ENCODE assay signal across 8 mouse cellular contexts in the genomic region with DNA sequence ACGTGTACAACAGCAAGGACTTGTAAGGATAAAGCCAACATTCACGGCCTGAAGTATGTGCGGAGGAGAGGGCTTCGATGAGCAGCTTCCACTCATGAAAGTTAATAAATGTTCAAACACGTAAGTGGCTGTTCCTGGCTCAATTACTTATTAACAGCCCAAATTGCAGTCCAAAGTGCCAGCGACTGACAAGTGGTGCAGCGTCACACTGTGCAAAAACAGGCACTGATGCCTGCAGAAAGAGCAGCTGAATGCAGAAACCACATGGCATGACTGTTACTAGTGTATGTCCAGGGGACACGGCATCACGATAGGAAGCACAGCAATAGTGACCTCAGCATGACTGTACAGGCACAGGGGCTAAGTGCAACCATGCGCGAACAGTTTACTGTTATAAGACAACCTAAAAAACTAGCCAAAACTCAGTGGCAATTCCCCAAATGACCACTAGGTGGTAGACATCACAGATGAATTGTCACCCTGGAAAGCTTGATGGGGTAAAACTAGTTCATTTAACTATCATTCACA. TPM values are rescaled to one million over a fixed set of nuclear protein-coding genes. Genes with fewer than 3 reads are reported as not detected.
DNase-seq lines count a peak whose midpoint lies in the region; ATAC-seq lines count a peak whose summit lies in the region.

No protein-coding gene starts in this region.

- peak; percentile 33; the same call in 1 of the 2 replicates for ATAC-seq in stomach, embryonic 15.5 days (ENCODE audit: insufficient read depth, low FRiP score, low read depth)

- peak; percentile 52 for DNase-seq in cerebellum, adult 11 months
- DNase-seq in cerebellum, adult 11-12 months = no peak
- DNase-seq in CD4-positive, CD25-positive, alpha-beta regulatory T cell, adult 2 months (ENCODE audit: low read depth, low spot score) = peak; percentile 78
- DNase-seq in cerebellum, adult 9-11 months = peak; percentile 60
- peak; percentile 39 to 56 for DNase-seq in heart, postnatal 36 days
- DNase-seq in kidney, postnatal 4 days = peak; percentile 57 to 70
- DNase-seq in lung, postnatal 10 days = peak; percentile 75

- intact Hi-C loops in heart, postnatal 36 days (cut with DNase I) = loop anchor here (2.0 to 5.0 kb wide), 2 partner anchors 33 to 72 kb away; a partner anchor contains a TSS

- H3K36me3 ChIP-seq in stomach, embryonic 15.5 days = peaks cover 10% of the 10 kb centered on the region

- no peaks in the 10 kb centered on the region for H3K9me3 ChIP-seq in stomach, embryonic 15.5 days

- H3K4me2 ChIP-seq in stomach, embryonic 15.5 days = no peak overlapping the region

- WGBS in stomach, embryonic 15.5 days = 81% methylated on average over 11 of the region's 11 CpGs

- H3K4me3 ChIP-seq in stomach, embryonic 15.5 days (replicated peaks) = no peak overlapping the region

- no peak overlapping the region for H3K27ac ChIP-seq in stomach, embryonic 15.5 days

- H3K9ac ChIP-seq in stomach, embryonic 15.5 days = no peak overlapping the region

- H3K27me3 ChIP-seq in stomach, embryonic 15.5 days (replicated peaks) = no peaks in the 10 kb centered on the region

- H3K4me1 ChIP-seq in stomach, embryonic 15.5 days = no peaks in the 10 kb centered on the region

RNA-seq across cellular contexts. Expression of a gene that starts 31.3 kb away (rescaled TPM):
- total RNA-seq in heart, postnatal 36 days (2021) = 10 to 100 TPM; 15.1 to 17.8 TPM
- 94.8 and 97.5 TPM in 2 replicates for polyA plus RNA-seq in stomach, embryonic 15.5 days (2015; fragmentation: Nextera tagmentation; extraction: Ambion mirVana)
